Mouse (Mus musculus) brain, embryonic 18.5 days (tissue): ENCODE measurements around the gene Depp1.

ENCODE experiments used
- DNase-seq: peaks from one replicate; pipeline ENCODE4 v3.0.0-alpha.2; 2012; ENCODE audit warnings: low read depth, low spot score

The Depp1 gene

GRCm38 (mm10) chr6:116682317-116682716, 31.9 kb downstream of the Depp1 start:
- DNase-seq, result no peak

GRCm38 (mm10) chr6:116693639-116694038, 43.2 kb downstream of the Depp1 start:
- DNase-seq, result no peak

DNA sequence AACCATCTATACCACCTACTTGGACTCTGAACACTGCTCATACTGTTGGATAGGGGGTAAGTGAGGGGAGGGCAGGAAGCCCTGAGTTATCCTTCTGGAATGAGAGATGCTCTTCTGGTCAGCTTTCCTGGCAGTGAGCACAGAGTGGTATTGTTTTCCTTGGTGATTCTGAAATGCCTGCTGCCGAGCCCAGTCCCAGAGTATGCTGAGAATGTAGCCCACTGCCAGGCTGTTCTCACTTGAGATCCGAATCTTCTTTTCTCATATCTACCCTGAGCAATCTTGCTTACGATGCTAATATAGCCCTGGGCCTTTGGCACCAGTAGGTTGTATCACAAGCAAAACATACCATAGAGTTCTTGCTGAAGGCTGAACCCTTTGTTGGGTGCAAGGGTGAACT, 43.9 kb downstream of the Depp1 start:
- DNase-seq, result no peak

GRCm38 (mm10) chr6:116697413-116697812, 47.0 kb downstream of the Depp1 start:
- DNase-seq, result no peak

- no peak for DNase-seq
These were observed 47.6 kb downstream of the Depp1 start for GRCm38 (mm10) chr6:116697896-116698425.

DNA sequence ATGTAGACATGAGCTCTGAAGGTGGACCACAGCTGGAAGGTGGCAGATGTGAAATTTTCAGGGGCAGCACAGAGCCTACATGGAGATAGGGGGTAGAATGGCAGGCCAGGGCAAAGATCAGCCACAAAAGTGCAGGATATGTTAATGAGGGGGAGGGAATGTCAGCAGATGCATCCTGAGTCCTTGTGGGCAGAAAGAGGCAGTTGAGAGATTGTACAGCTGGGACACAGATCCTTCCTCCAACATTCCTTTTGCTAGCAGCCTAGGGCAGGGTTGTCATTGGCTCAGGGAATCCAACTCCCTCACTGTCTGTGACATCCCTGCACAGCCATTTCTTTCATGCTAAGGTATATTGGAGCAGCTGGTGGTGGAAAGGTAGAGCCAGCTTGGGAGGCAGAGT, 50.4 kb downstream of the Depp1 start:
- no peak for DNase-seq
